Mouse (Mus musculus) forebrain, embryonic 11.5 days (tissue): Measurements from ENCODE around the gene Scaf4. TPM values are rescaled to one million over a fixed set of nuclear protein-coding genes. Genes with fewer than 3 reads are reported as not detected.
"Not testable (repeated sequence)": the region's sequence is repeated elsewhere in the genome, so short reads cannot be mapped to it uniquely, and the experiment has no call there.

Source experiments
- ATAC-seq: fragments of 200-750 bp; cut with Nextera tagmentation; replicated peaks from 2 replicates; pipeline ENCODE4 v1.8.0; 2017; ENCODE audit warnings: moderate TSS enrichment; ENCODE audit not compliant: low FRiP score
- DNase-seq: peaks from one replicate; pipeline ENCODE4 v3.0.0-alpha.2; 2017; ENCODE audit warnings: low spot score
- H3K27ac ChIP-seq: fragments of 300-500 bp; sonication (generic); 2 replicates; pipeline ENCODE4 v1.5.1; 2014; ENCODE audit warnings: low read depth, low read length
- H3K27me3 ChIP-seq: fragments of 300-500 bp; sonication (generic); 2 replicates; pipeline ENCODE4 v1.6.1; 2014; ENCODE audit warnings: mild to moderate bottlenecking, low read length, mixed read lengths; ENCODE audit not compliant: control insufficient read depth, insufficient read depth
- H3K36me3 ChIP-seq: fragments of 300-500 bp; sonication (generic); 2 replicates; pipeline ENCODE4 v1.6.1; 2014; ENCODE audit warnings: mild to moderate bottlenecking, low read length, moderate library complexity, mixed read lengths; ENCODE audit not compliant: control insufficient read depth, insufficient read depth
- H3K4me1 ChIP-seq: fragments of 300-500 bp; sonication (generic); replicated peaks from 2 replicates; pipeline ENCODE4 v1.6.1; 2014; ENCODE audit warnings: low read length, mixed read lengths; ENCODE audit not compliant: control insufficient read depth, insufficient read depth
- H3K4me2 ChIP-seq: fragments of 300-500 bp; sonication (generic); 2 replicates; pipeline ENCODE4 v1.6.1; 2014; ENCODE audit warnings: low read depth, mild to moderate bottlenecking, low read length, moderate library complexity, mixed read lengths; ENCODE audit not compliant: severe bottlenecking
- H3K4me3 ChIP-seq: fragments of 300-500 bp; sonication (generic); 2 replicates; pipeline ENCODE4 v1.5.1; 2014; ENCODE audit warnings: low read depth, low read length
- H3K9ac ChIP-seq: fragments of 300-500 bp; sonication (generic); 2 replicates; pipeline ENCODE4 v1.6.1; 2014; ENCODE audit warnings: low read length
- H3K9me3 ChIP-seq: fragments of 300-500 bp; sonication (generic); 2 replicates; pipeline ENCODE4 v1.6.1; 2016; ENCODE audit warnings: low read length, mixed read lengths; ENCODE audit not compliant: control insufficient read depth
- WGBS: fragments of 180-500 bp; shearing (Covaris S2); extraction: QIAGEN DNeasy Blood & Tissue Kit; methylation state at CpG from one replicate; pipeline ENCODE4 v1.1.7; 2014; 5-methylcytosine and 5-hydroxymethylcytosine counted together
- polyA plus RNA-seq: library from polyadenylated mRNA; unstranded; fragments of >200 nt; fragmentation: Nextera tagmentation; extraction: Ambion mirVana; gene quantifications from 2 replicates; pipeline ENCODE4 v1.2.1, GENCODE M21; 2014

The Scaf4 gene
- polyA plus RNA-seq, 1 experiment from 2014 or later, result 43.0 TPM

DNA sequence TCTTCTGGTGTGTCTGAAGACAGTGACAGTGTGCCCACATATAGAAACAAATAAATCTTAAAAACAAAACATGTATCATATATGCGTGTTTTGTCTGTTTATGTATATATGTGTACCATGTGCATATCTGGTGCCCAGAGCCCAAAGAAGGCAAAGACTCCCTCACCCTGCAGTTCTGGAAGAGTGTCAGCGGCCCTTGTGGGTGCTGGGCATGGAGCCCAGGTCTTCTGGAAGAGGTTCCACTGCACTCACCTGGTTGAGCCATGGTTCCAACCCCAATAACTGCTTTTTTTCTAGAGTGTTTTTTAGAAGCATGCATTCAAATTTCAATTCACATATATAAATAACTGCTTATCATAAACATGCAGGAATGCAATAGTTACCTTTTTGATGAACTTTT lies 22.5 kb downstream of the Scaf4 start:
- H3K27me3 ChIP-seq, result no peaks in the 10 kb centered on the region
- no peaks in the 10 kb centered on the region for H3K4me1 ChIP-seq
- WGBS, result 96% methylated on average over 2 of the region's 2 CpGs
- ATAC-seq (no peak), DNase-seq (no peak)
- peaks cover 2% of the 10 kb centered on the region; the same call in 1 of the 2 replicates for H3K36me3 ChIP-seq
- no peaks in the 10 kb centered on the region for H3K9me3 ChIP-seq
- H3K4me3 ChIP-seq, result no peak overlapping the region
- H3K27ac ChIP-seq, result no peak overlapping the region
- H3K9ac ChIP-seq, result no peak overlapping the region
- H3K4me2 ChIP-seq, result no peak overlapping the region

DNA sequence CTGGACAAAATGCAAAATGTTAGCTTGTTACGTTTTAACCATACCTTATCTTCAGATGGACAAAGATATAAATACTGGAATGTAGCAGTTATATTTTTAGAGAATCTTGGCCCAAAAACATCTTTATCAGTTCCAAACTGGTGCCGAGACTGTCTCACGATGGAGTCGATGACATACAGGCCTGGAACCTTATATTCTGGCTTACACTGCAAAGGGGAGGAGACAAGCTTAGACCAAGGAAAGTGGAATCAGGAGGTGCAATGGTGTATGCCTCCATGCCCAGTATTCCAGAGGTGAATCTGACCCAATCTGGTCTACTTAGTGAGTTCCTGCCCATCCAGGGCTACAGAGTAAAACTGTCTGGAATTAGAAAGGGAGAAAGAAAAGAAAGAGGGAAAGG lies 24.2 kb downstream of the Scaf4 start:
- Histone ChIP-seq H3K4me2 (no peak overlapping the region), H3K36me3 (peaks cover 4% of the 10 kb centered on the region; the same call in 1 of the 2 replicates)

DNA sequence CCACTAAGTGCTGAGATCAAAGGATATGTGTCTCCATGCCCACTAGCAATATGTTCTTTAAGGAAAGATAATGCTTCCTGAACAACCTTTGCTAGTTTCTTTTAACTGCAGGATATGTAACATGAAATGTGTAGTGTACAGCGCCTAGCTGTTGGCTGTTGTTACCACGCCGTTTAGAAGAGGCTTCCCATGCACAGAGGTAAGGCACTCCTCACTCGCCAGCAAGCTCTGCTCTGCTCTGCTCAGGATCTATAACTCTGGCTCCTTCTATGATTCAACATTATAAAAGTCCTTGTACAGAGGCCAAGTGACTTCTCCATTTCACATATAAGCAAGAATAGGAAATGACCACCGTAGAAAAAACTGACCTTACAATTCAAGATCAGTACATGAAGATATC lies 24.7 kb downstream of the Scaf4 start:
- Histone ChIP-seq H3K36me3 (peaks cover 4% of the 10 kb centered on the region; the same call in 1 of the 2 replicates), H3K4me1 (no peaks in the 10 kb centered on the region), H3K4me3 (no peak overlapping the region), H3K4me2 (no peak overlapping the region), H3K27me3 (no peaks in the 10 kb centered on the region), H3K9me3 (no peaks in the 10 kb centered on the region), H3K27ac (no peak overlapping the region), H3K9ac (no peak overlapping the region)
- 94% methylated on average over 5 of the region's 5 CpGs for WGBS
- no peak for ATAC-seq
- DNase-seq, result no peak

More for the DNA sequence above, 24.2 kb downstream of the Scaf4 start:
- Histone ChIP-seq H3K27ac (no peak overlapping the region), H3K4me3 (no peak overlapping the region), H3K9me3 (no peaks in the 10 kb centered on the region), H3K9ac (no peak overlapping the region), H3K4me1 (no peaks in the 10 kb centered on the region), H3K27me3 (no peaks in the 10 kb centered on the region)
- DNase-seq (no peak), ATAC-seq (no peak)
- WGBS, result 97% methylated on average over 4 of the region's 4 CpGs

DNA sequence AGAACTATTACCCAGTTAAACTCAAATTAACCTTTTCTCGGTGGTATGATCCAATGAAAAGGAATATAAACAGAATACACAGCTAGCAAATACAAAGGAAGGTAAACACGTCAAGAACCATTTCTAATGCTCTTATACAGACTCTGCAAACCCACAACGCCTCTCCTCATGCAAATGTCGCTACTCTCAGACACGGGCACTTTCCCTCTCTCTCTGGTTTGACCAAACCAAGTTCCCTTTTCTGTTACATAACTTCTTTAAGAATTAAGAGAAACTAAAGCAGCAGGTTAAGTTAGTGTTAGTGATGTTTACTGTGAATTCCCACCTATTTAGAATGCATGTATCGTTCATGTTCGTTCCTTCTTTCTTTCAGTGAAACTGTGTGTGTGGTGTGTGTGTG lies 25.4 kb downstream of the Scaf4 start:
- Histone ChIP-seq H3K4me3 (no peak overlapping the region), H3K27ac (no peak overlapping the region), H3K9me3 (no peaks in the 10 kb centered on the region), H3K27me3 (no peaks in the 10 kb centered on the region), H3K4me2 (no peak overlapping the region), H3K9ac (no peak overlapping the region), H3K36me3 (peaks cover 4% of the 10 kb centered on the region; the same call in 1 of the 2 replicates), H3K4me1 (no peaks in the 10 kb centered on the region)
- ATAC-seq, result no peak
- WGBS, result 94% methylated on average over 7 of the region's 7 CpGs
- no peak for DNase-seq

DNA sequence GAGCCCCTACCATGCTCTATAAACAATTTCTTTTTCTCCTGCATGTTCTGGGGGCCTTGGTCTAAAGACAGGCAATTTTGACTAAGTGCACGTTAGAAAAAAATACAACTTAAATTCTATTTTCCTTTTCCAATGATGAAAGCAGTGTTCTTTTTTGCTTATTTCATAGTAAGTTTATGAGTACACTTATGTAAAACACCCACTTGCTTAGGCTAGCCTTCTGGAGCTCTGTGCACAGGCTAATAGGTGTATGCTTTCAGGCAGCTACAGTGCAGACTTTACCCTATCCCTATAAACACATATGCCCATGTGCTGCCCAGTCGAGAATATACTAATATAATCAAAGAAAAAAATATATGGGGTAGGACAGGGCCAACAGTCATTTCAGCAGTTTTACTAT lies 31.8 kb downstream of the Scaf4 start:
- H3K36me3 ChIP-seq, result peaks cover 9% of the 10 kb centered on the region; the same call in 1 of the 2 replicates
- no peak overlapping the region for H3K9ac ChIP-seq
- H3K4me1 ChIP-seq, result no peaks in the 10 kb centered on the region
- ATAC-seq (no peak), DNase-seq (no peak)
- 98% methylated on average over 2 of the region's 2 CpGs for WGBS
- no peak overlapping the region for H3K27ac ChIP-seq
- no peaks in the 10 kb centered on the region for H3K9me3 ChIP-seq
- H3K27me3 ChIP-seq, result no peaks in the 10 kb centered on the region
- H3K4me2 ChIP-seq, result no peak overlapping the region
- H3K4me3 ChIP-seq, result no peak overlapping the region

DNA sequence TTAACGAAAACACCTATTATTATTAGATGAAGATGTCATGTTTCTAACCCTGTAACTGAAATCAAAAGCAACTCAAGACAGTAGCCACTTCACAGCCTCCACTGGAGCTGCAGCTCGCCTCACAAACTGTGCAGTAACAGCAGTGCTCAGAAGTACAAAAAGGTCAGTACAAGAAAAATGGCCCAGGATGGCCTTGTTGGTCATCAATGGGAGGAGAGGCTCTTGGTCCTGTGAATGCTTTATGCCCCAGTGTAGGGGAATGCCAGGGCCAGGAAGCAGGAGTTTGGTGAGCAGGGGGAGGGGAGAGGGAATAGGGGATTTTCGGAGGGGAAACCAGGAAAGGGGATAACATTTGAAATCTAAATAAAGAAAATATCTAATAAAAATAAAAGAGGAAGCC lies 33.0 kb downstream of the Scaf4 start:
- 88% methylated on average over 3 of the region's 3 CpGs for WGBS
- H3K36me3 ChIP-seq, result peaks cover 17% of the 10 kb centered on the region; the same call in 1 of the 2 replicates
- not testable (repeated sequence) for DNase-seq, H3K9me3 ChIP-seq, H3K4me3 ChIP-seq, ATAC-seq, H3K4me2 ChIP-seq, H3K27ac ChIP-seq, H3K9ac ChIP-seq, H3K27me3 ChIP-seq, H3K4me1 ChIP-seq

DNA sequence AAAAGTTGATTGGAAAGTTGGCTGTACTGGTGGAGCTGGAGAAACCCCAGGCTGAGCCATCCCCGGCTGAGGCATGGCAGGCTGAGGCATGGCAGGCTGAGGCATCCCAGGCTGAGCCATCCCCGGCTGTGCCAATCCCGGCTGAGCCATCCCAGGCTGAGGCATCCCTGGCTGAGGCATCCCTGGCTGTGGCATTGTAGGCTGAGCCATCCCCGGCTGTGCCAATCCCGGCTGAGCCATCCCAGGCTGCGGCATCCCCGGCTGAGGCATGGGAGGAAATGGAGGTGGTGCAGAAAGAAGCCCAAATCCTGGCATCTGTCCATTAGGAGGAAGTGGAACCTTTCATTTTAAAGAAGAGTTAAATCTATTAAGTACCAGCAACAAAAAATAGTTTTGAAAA lies 34.2 kb downstream of the Scaf4 start:
- Histone ChIP-seq H3K36me3 (peaks cover 15% of the 10 kb centered on the region; the same call in 1 of the 2 replicates), H3K4me1 (no peaks in the 10 kb centered on the region), H3K27ac (no peak overlapping the region), H3K4me2 (no peak overlapping the region), H3K9ac (no peak overlapping the region), H3K27me3 (no peaks in the 10 kb centered on the region), H3K9me3 (no peaks in the 10 kb centered on the region), H3K4me3 (no peak overlapping the region)
- DNase-seq, result no peak
- WGBS, result 93% methylated on average over 7 of the region's 7 CpGs
- ATAC-seq, result no peak

DNA sequence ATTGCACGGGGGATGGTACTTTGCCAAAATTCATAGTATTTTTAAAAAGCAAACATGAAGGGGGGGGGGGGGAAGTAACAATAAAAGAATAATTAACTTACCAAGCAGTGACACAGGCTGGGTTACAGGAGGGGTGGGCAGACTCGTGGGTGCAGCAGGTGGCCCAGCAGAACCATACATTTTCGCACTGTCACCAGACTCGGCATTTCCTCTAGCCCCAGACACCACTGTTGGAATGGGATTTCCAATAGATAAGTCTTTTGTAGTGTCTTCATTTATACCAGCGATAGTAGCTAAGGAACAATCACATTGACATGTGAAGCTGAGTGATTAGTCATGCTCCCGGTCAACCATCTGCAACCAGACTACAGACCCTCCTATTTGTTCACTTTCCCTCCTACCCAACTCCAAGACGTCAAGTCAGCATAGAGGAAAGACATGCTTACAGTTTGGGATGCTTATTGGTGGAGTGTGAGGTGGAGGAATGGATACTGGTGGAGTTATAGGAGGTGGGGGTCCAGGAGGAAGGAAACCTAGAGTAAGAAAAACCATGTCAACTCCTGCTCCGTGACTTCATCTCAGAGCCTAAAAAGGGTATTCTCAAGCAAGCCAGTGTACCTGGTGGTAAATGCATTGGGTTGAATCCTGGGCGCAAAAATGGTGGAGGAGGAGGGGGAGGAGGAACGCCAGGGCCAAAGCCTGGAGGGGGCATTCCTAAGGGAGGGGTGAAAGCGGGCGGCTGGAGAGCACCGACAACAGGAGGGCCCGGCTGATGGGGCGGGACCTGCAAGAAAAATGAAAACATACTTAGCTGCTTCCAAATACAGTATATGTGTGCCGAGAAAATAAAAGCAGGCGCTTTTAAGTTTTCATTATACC lies 41.6 kb downstream of the Scaf4 start:
- ATAC-seq (no peak), DNase-seq (no peak)
- no peaks in the 10 kb centered on the region for H3K9me3 ChIP-seq
- H3K4me3 ChIP-seq, result no peak overlapping the region
- H3K27me3 ChIP-seq, result no peaks in the 10 kb centered on the region
- no peaks in the 10 kb centered on the region for H3K4me1 ChIP-seq
- H3K36me3 ChIP-seq, result peaks cover 19% of the 10 kb centered on the region; the same call in 1 of the 2 replicates
- no peak overlapping the region for H3K27ac ChIP-seq
- WGBS, result 83% methylated on average over 17 of the region's 17 CpGs
- no peak overlapping the region for H3K4me2 ChIP-seq
- H3K9ac ChIP-seq, result no peak overlapping the region

DNA sequence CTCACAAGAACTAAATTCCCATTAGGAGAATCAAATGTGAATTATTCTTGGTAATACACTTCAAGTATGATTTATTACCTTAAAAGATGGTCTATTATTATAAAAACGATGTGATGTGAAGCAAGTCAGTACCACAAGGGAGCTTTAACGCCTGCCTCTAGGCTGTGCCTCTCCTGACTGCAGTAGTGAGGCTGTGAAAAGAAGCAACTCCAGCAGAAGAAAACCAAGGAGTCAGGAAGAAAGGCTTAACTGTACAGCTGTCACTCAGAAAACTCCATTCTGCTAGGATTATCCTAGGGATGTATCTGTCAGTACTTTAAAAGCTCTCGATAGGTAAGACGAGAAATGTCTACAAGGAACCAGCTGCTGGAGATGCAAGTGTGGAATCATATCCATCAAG lies 42.4 kb downstream of the Scaf4 start:
- H3K36me3 ChIP-seq, result peaks cover 14% of the 10 kb centered on the region; the same call in 1 of the 2 replicates
- DNase-seq (no peak), ATAC-seq (no peak)
- no peak overlapping the region for H3K4me3 ChIP-seq
- 91% methylated on average over 4 of the region's 4 CpGs for WGBS
- H3K27me3 ChIP-seq, result no peaks in the 10 kb centered on the region
- no peak overlapping the region for H3K4me2 ChIP-seq
- no peaks in the 10 kb centered on the region for H3K9me3 ChIP-seq
- no peak overlapping the region for H3K9ac ChIP-seq
- H3K4me1 ChIP-seq, result no peaks in the 10 kb centered on the region
- H3K27ac ChIP-seq, result no peak overlapping the region
